Mouse (Mus musculus) cerebellum, adult 11 months (tissue): ENCODE data around the gene Rassf2.

Experiments
- DNase-seq: peaks from one replicate; pipeline ENCODE4 v3.0.0; 2022

Gene Rassf2

GRCm38 (mm10) chr2:131952961-131953538 lies 77.0 kb downstream of the Rassf2 start:
- DNase-seq, result no peak

- DNase-seq, result no peak
Measured at GRCm38 (mm10) chr2:131952456-131952855, 77.6 kb downstream of the Rassf2 start.

GRCm38 (mm10) chr2:131950598-131951095 lies 79.4 kb downstream of the Rassf2 start, which contains the start of gene Prnd:
Gene Prnd (plus strand): TSS chr2:131950861.
- DNase-seq, result no peak

- peak; percentile 41 for DNase-seq
Measured at GRCm38 (mm10) chr2:131949767-131950597, 80.1 kb downstream of the Rassf2 start.

- no peak for DNase-seq
Measured at GRCm38 (mm10) chr2:131948916-131949639, 81.0 kb downstream of the Rassf2 start.

GRCm38 (mm10) chr2:131948156-131948555 lies 81.9 kb downstream of the Rassf2 start:
- DNase-seq, result no peak

GRCm38 (mm10) chr2:131946351-131946750 lies 83.7 kb downstream of the Rassf2 start:
- DNase-seq, result no peak

- DNase-seq, result no peak
Measured at GRCm38 (mm10) chr2:131945765-131946164, 84.3 kb downstream of the Rassf2 start.

- no peak for DNase-seq
Measured at GRCm38 (mm10) chr2:131945225-131945624, 84.8 kb downstream of the Rassf2 start.

- DNase-seq, result no peak
Measured at GRCm38 (mm10) chr2:131944370-131944769, 85.7 kb downstream of the Rassf2 start.

GRCm38 (mm10) chr2:131941501-131941900 lies 88.6 kb downstream of the Rassf2 start:
- DNase-seq, result no peak

- no peak for DNase-seq
Measured at GRCm38 (mm10) chr2:131940506-131940905, 89.6 kb downstream of the Rassf2 start.
